Mouse (Mus musculus): Measurements from ENCODE around the gene Smyd3.
A peak's percentile ranks its signal among the peaks of the same experiment; 100 is the strongest.

The Smyd3 gene

GRCm38 (mm10) chr1:179517713-179518465 is at the start of gene Smyd3:
Gene Smyd3, minus strand, starts transcription at chr1:179518041.
- DNase-seq (ENCODE audit: low read depth, low spot score): peak; percentile 82

GRCm38 (mm10) chr1:179567558-179567957 is 49.7 kb upstream of the Smyd3 start:
- peak; percentile 67 for DNase-seq (ENCODE audit: low read depth, low spot score)

GRCm38 (mm10) chr1:179563926-179564325 is 46.1 kb upstream of the Smyd3 start:
- peak; percentile 45 for DNase-seq (ENCODE audit: low read depth, low spot score)

GRCm38 (mm10) chr1:179563211-179563610 is 45.4 kb upstream of the Smyd3 start:
- peak; percentile 40 for DNase-seq (ENCODE audit: low read depth, low spot score)

- peak; percentile 38 for DNase-seq (ENCODE audit: low read depth, low spot score)
Observed at GRCm38 (mm10) chr1:179560845-179561430, 43.1 kb upstream of the Smyd3 start.

GRCm38 (mm10) chr1:179559446-179560194 is 41.8 kb upstream of the Smyd3 start:
- DNase-seq (ENCODE audit: low read depth, low spot score): peak; percentile 33

- DNase-seq (ENCODE audit: low read depth, low spot score): peak; percentile 34
Observed at GRCm38 (mm10) chr1:179556921-179557320, 39.1 kb upstream of the Smyd3 start.

- no peak for DNase-seq (ENCODE audit: low read depth, low spot score)
Observed at GRCm38 (mm10) chr1:179553949-179554347, 36.1 kb upstream of the Smyd3 start.

- DNase-seq (ENCODE audit: low read depth, low spot score): peak; percentile 45
Observed at GRCm38 (mm10) chr1:179553197-179553948, 35.5 kb upstream of the Smyd3 start.

GRCm38 (mm10) chr1:179552751-179553150 is 34.9 kb upstream of the Smyd3 start:
- DNase-seq (ENCODE audit: low read depth, low spot score): peak; percentile 68

GRCm38 (mm10) chr1:179551921-179552320 is 34.1 kb upstream of the Smyd3 start:
- no peak for DNase-seq (ENCODE audit: low read depth, low spot score)

GRCm38 (mm10) chr1:179551336-179551735 is 33.5 kb upstream of the Smyd3 start:
- DNase-seq (ENCODE audit: low read depth, low spot score): no peak

- no peak for DNase-seq (ENCODE audit: low read depth, low spot score)
Observed at GRCm38 (mm10) chr1:179548996-179549752, 31.3 kb upstream of the Smyd3 start.

GRCm38 (mm10) chr1:179548220-179548619 is 30.4 kb upstream of the Smyd3 start:
- no peak for DNase-seq (ENCODE audit: low read depth, low spot score)

- DNase-seq (ENCODE audit: low read depth, low spot score): no peak
Observed at GRCm38 (mm10) chr1:179547176-179547575, 29.3 kb upstream of the Smyd3 start.

GRCm38 (mm10) chr1:179546551-179546917 is 28.7 kb upstream of the Smyd3 start:
- DNase-seq (ENCODE audit: low read depth, low spot score): no peak

- DNase-seq (ENCODE audit: low read depth, low spot score): peak; percentile 97
Observed at GRCm38 (mm10) chr1:179545768-179546550, 28.1 kb upstream of the Smyd3 start, which contains the start of the genes Tfb2m and Cnst. Gene Tfb2m, minus strand, starts transcription at chr1:179546267. Gene Cnst, plus strand, starts transcription at chr1:179546370.

GRCm38 (mm10) chr1:179541502-179541901 is 23.7 kb upstream of the Smyd3 start:
- DNase-seq (ENCODE audit: low read depth, low spot score): no peak

GRCm38 (mm10) chr1:179539887-179540286 is 22.0 kb upstream of the Smyd3 start:
- no peak for DNase-seq (ENCODE audit: low read depth, low spot score)

GRCm38 (mm10) chr1:179539054-179539453 is 21.2 kb upstream of the Smyd3 start:
- DNase-seq (ENCODE audit: low read depth, low spot score): no peak

Data from skeletal muscle tissue, adult 2 months (tissue).